Mouse (Mus musculus) urinary bladder, postnatal 0 days (tissue): ENCODE measurements around the gene Napsa. TPM values are rescaled to one million over a fixed set of nuclear protein-coding genes. Genes with fewer than 3 reads are reported as not detected.

Source experiments
- microRNA-seq: library from miRNA; unstranded; fragments of <30 nt; microRNA quantifications from one replicate; pipeline ENCODE4, GENCODE M21; 2016
- polyA plus RNA-seq: library from polyadenylated mRNA; unstranded; fragments of >200 nt; fragmentation: Nextera tagmentation; extraction: Ambion mirVana; gene quantifications from 2 replicates; pipeline ENCODE4 v1.2.1, GENCODE M21; 2015

The Napsa gene
- 0.46 and 0.57 TPM in 2 replicates for polyA plus RNA-seq

DNA sequence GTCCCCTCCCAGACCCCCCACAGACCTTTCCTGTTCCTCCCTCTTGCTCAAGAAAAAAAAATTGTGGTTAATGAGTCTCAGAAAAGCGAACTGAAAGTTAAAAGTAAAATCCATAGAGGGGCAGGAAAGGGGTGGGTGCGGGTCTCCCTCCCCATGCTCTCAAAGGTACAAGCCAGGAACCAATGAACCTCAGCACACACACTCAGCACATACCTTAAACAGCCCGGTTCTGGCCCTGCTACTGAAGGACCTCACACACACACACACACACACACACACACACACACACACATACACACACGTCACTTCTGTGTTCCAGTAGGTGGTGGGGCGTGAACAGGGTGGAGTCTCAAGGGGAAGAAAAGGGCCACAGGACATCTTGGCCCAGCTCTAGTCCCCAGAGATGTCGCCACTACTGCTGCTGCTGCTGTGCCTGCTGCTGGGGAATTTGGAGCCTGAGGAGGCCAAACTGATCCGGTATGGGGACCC lies at the start of gene Napsa:
TSS of gene Napsa (plus strand) at position 168 of the 489 bp plus-strand sequence.

DNA sequence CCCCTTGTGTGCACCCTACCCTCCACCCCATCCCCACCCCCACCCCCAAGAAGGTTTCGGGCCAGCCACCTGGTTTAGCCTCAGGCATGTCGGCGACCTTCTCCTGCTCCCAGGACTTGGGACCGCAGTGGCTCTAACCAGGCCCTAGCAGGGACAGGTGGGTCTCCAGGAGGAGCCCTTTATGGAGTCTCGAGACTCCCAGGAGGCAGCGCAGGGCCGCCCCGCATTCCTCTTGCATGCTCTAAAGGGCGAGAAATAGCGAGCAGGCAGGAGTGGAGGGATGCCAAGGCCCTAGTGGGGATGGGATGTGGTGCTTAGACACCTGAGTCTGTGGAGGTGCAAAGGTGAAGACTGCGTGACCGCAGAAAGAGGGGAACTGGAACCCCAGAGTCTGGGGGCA lies 47.7 kb upstream of the Napsa start, which contains the start of gene Mybpc2:
TSS of gene Mybpc2 (minus strand) at position 155 of the 400 bp plus-strand sequence.

DNA sequence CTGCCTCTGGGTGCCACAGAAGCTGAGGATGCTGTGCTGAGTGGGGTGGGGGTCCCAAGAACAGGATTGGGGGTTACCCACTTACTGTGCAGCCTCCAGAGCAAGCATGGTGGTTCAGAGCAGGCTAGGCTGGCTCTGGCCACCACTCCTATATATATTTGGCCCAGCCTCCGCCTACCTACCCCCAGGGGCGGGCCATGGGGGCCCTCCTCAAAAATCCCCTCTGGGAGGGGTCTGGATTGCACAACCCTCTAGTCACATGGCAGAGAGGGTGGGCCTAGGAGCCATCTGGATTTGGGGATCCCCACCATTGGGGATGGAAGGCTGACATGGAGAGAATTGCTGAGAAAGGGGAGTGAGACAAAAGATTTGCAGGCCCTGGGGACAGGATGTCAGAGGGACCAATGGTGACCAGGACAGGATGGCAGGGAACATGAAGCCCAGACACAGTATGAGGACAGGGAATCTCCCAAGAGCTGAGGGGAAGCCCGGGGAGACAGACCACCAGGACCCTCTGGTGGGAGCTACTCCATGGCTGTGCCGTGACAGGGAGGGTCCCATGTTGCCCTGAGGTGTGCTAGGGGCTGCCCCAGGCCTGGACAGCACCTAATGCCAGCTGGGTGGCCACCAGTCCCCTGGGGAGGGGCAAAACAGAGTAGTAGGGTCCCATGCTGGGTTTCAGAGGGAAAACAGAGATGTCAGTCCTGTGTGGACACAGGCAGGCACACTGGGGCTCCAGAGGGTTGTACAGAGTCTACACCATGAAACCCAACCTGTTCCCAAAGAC lies 40.0 kb upstream of the Napsa start, which contains the start of gene Spib:
TSS of gene Spib (minus strand) at position 126 of the 787 bp plus-strand sequence.

DNA sequence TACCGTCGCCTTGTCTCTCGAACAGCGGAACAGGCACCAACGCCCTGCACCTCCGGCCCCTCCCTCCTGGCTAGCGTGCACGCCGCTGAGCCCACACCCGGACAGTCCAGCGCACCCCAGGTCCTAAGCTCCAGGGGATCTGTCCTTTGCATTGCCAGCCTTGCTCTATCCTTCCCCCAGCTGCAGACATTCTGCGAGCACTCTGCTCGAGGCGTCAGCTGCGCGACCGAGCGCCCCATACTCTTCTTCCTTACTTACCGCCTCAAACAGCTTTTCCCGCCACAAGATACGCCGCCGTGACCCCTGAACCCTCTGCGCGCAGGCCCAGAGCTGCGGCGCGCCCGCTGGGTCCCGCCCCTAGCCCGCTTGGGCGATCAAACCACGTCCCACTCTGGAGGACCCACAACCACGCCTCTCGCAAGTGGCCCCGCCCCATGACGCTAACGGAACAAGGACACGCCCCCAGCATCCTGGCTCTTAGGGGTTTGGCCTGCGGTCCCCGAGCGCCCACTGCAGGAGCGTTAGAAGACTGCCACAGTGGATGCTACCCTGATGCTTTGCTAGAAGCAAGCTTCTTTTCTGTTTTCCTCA lies 23.6 kb upstream of the Napsa start, which contains the start of gene Pold1:
TSS of gene Pold1 (minus strand) at position 353 of the 591 bp plus-strand sequence.

DNA sequence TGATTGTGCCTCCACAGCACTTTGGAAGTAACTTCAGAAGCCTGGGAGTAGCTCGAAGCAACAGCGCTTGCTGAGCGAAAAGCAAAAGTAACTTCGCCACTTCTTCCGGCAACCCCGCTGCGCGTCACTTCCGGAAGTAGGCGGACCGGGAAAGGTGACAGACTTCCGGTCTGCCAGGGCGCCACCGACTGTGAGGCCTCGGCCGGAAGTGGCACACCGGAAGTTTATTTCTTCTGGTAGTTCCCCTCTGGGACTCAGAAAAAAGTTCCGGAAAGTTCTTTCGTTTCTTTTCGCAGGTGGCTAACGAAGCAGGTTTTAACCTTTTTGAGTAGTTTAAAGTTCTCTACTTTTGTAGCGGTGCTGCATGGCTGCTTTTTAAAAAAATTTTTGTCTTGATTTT lies 18.4 kb upstream of the Napsa start, which contains the start of gene Nr1h2:
TSS of gene Nr1h2 (minus strand) at position 126 of the 400 bp plus-strand sequence.

DNA sequence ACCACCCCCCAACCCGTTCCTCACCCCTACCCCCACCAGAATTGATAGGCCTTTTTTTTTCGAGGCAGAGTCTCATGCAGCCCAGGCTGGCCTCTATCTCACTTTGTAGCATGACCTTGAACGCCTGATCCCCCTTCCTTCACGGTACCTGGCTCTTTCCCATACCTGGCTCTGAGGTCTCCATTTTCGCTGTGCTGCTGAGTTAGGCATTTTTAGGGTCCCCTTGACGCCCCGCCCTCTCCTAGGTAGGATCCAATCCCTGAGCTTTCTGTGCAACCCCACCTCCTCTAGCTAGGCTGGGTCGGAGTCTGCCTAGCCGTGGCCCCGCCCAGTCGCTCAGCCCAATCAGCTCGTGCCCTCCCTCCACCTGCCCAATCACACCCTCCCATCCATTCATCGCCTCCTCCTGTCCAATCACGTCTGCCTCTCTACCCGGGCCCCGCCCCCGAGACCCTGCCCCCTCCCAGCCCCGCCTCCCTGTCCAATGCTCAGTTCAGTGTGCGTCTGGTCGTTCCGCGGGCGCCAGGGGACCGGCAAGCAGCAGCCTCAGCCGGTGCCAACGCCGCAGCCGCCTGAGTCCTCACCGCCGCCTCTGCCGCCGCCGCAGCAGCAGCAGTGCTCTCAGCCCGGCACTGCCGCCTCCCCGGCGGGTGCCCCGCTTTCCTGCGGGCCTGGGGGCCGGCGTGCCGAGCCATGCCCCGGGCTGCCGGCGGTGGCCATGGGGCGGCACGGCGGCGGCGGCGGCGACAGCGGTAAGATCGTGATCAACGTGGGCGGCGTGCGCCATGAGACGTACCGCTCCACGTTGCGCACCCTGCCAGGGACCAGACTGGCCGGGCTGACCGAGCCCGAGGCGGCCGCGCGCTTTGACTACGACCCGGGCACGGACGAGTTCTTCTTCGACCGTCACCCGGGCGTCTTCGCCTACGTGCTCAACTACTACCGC lies 18.5 kb downstream of the Napsa start, which contains the start of gene Kcnc3:
TSS of gene Kcnc3 (plus strand) at position 263 of the 946 bp plus-strand sequence.

Small RNAs within 50 kb of the gene (microRNA-seq; reads per million reads assigned to microRNA genes)
- gene Mir7053: not detected

Other genes with a start within 250 kb of the Napsa start
- 0.48 and 0.58 TPM in 2 replicates for gene Syt3, start 188.3 kb upstream of the Napsa start, polyA plus RNA-seq
- gene 1700008O03Rik, start 186.6 kb upstream of the Napsa start, polyA plus RNA-seq: 0.60 and 0.81 TPM in 2 replicates
- gene Lrrc4b, start 143.4 kb upstream of the Napsa start, polyA plus RNA-seq: 0.13 and 0.26 TPM in 2 replicates
- gene Aspdh, start 107.0 kb upstream of the Napsa start, polyA plus RNA-seq: 0.27 TPM in 1 of 2 replicates, not detected in the other
- gene Josd2, start 104.4 kb upstream of the Napsa start, polyA plus RNA-seq: 51.6 and 59.9 TPM in 2 replicates
- 73.9 and 76.8 TPM in 2 replicates for gene Emc10, start 75.9 kb upstream of the Napsa start, polyA plus RNA-seq
- gene Fam71e1, start 75.8 kb upstream of the Napsa start, polyA plus RNA-seq: 8.0 and 10.1 TPM in 2 replicates
- gene Mybpc2, start 47.7 kb upstream of the Napsa start, polyA plus RNA-seq: 0.30 and 0.82 TPM in 2 replicates
- gene Spib, start 40.3 kb upstream of the Napsa start, polyA plus RNA-seq: 0.05 TPM in 1 of 2 replicates, not detected in the other
- gene Pold1, start 23.5 kb upstream of the Napsa start, polyA plus RNA-seq: 20.1 and 23.8 TPM in 2 replicates
- 65.2 and 69.4 TPM in 2 replicates for gene Nr1h2, start 18.4 kb upstream of the Napsa start, polyA plus RNA-seq
- 0.05 and 0.08 TPM in 2 replicates for gene Kcnc3, start 18.3 kb downstream of the Napsa start, polyA plus RNA-seq
- 11.2 and 12.2 TPM in 2 replicates for gene Myh14, start 98.5 kb downstream of the Napsa start, polyA plus RNA-seq
- not detected in 2 replicates for gene Izumo2, start 136.4 kb downstream of the Napsa start, polyA plus RNA-seq
- gene Vrk3, start 176.0 kb downstream of the Napsa start, polyA plus RNA-seq: 15.4 and 17.6 TPM in 2 replicates
- gene Zfp473, start 178.7 kb downstream of the Napsa start, polyA plus RNA-seq: 0.21 and 0.35 TPM in 2 replicates
- gene Nup62, start 243.7 kb downstream of the Napsa start, polyA plus RNA-seq: 40.2 and 44.4 TPM in 2 replicates
- 0.51 and 0.73 TPM in 2 replicates for gene Il4i1, start 244.0 kb downstream of the Napsa start, polyA plus RNA-seq
- gene Atf5, start 244.3 kb downstream of the Napsa start, polyA plus RNA-seq: 6.1 and 8.3 TPM in 2 replicates